Mouse (Mus musculus): Measurements from ENCODE around the gene Fars2.
"Not testable (repeated sequence)": the region's sequence is repeated elsewhere in the genome, so short reads cannot be mapped to it uniquely, and the experiment has no call there.

Gene Fars2

GRCm38 (mm10) chr13:36295848-36296247, 178.6 kb downstream of the Fars2 start:
- DNase-seq (ENCODE audit: low read depth), result no peak

- no peak for DNase-seq (ENCODE audit: low read depth)
Measured at GRCm38 (mm10) chr13:36296574-36296973, 179.4 kb downstream of the Fars2 start.

GRCm38 (mm10) chr13:36297950-36298781, 181.0 kb downstream of the Fars2 start:
- DNase-seq (ENCODE audit: low read depth), result no peak

GRCm38 (mm10) chr13:36298782-36299031, 181.5 kb downstream of the Fars2 start:
- no peak for DNase-seq (ENCODE audit: low read depth)

GRCm38 (mm10) chr13:36302770-36303169, 185.6 kb downstream of the Fars2 start:
- no peak for DNase-seq (ENCODE audit: low read depth)

- no peak for DNase-seq (ENCODE audit: low read depth)
Measured at GRCm38 (mm10) chr13:36305306-36305705, 188.1 kb downstream of the Fars2 start.

GRCm38 (mm10) chr13:36307386-36307785, 190.2 kb downstream of the Fars2 start:
- DNase-seq (ENCODE audit: low read depth), result no peak

- DNase-seq (ENCODE audit: low read depth), result no peak
Measured at GRCm38 (mm10) chr13:36309160-36309559, 191.9 kb downstream of the Fars2 start.

- no peak for DNase-seq (ENCODE audit: low read depth)
Measured at GRCm38 (mm10) chr13:36314218-36314617, 197.0 kb downstream of the Fars2 start.

GRCm38 (mm10) chr13:36314860-36315800, 197.9 kb downstream of the Fars2 start:
- DNase-seq (ENCODE audit: low read depth), result no peak

GRCm38 (mm10) chr13:36317824-36318223, 200.6 kb downstream of the Fars2 start:
- no peak for DNase-seq (ENCODE audit: low read depth)

- DNase-seq (ENCODE audit: low read depth), result no peak
Measured at GRCm38 (mm10) chr13:36324624-36325023, 207.4 kb downstream of the Fars2 start.

- no peak for DNase-seq (ENCODE audit: low read depth)
Measured at GRCm38 (mm10) chr13:36326539-36326938, 209.3 kb downstream of the Fars2 start.

- no peak for DNase-seq (ENCODE audit: low read depth)
Measured at GRCm38 (mm10) chr13:36329871-36330270, 212.7 kb downstream of the Fars2 start.

GRCm38 (mm10) chr13:36330542-36330941, 213.3 kb downstream of the Fars2 start:
- DNase-seq (ENCODE audit: low read depth), result no peak

- DNase-seq (ENCODE audit: low read depth), result no peak
Measured at GRCm38 (mm10) chr13:36334748-36335147, 217.5 kb downstream of the Fars2 start.

GRCm38 (mm10) chr13:36351529-36351928, 234.3 kb downstream of the Fars2 start:
- no peak for DNase-seq (ENCODE audit: low read depth)

- DNase-seq (ENCODE audit: low read depth), result no peak
Measured at GRCm38 (mm10) chr13:36357469-36357868, 240.3 kb downstream of the Fars2 start.

- DNase-seq (ENCODE audit: low read depth), result no peak
Measured at GRCm38 (mm10) chr13:36361419-36361818, 244.2 kb downstream of the Fars2 start.

GRCm38 (mm10) chr13:36365719-36366118, 248.5 kb downstream of the Fars2 start:
- DNase-seq (ENCODE audit: low read depth), result not testable (repeated sequence)

GRCm38 (mm10) chr13:36366304-36366703, 249.1 kb downstream of the Fars2 start:
- peak; percentile 14 for DNase-seq (ENCODE audit: low read depth)

- peak; percentile 4 for DNase-seq (ENCODE audit: low read depth)
Measured at GRCm38 (mm10) chr13:36367712-36368491, 250.7 kb downstream of the Fars2 start.
